Mouse (Mus musculus): ENCODE measurements around the gene Uqcc3. TPM values are rescaled to one million over a fixed set of nuclear protein-coding genes. Genes with fewer than 3 reads are reported as not detected.
A peak's percentile ranks its signal among the peaks of the same experiment; 100 is the strongest.
"Not testable (repeated sequence)": the region's sequence is repeated elsewhere in the genome, so short reads cannot be mapped to it uniquely, and the experiment has no call there.

The Uqcc3 gene
- polyA plus RNA-seq, 1 experiment from 2014 or later, result 66.5 TPM

GRCm38 (mm10) chr19:8841012-8841411, 39.7 kb downstream of the Uqcc3 start:
- peak overlapping the region; percentile 93 for H3K9ac ChIP-seq (replicated peaks)
- WGBS, result 90% methylated on average over 7 of the region's 7 CpGs
- no peaks in the 10 kb centered on the region for H3K27me3 ChIP-seq
- H3K9me3 ChIP-seq, result no peaks in the 10 kb centered on the region
- no peak for ATAC-seq
- H3K36me3 ChIP-seq, result peaks cover 21% of the 10 kb centered on the region
- H3K27ac ChIP-seq, result no peak overlapping the region; the same call in 1 of the 2 replicates
- H3K4me1 ChIP-seq (replicated peaks), result peaks cover 41% of the 10 kb centered on the region
- H3K4me3 ChIP-seq (replicated peaks), result peak overlapping the region; percentile 79
- H3K4me2 ChIP-seq (replicated peaks), result peak overlapping the region; percentile 77

GRCm38 (mm10) chr19:8839908-8840791, 40.6 kb downstream of the Uqcc3 start:
- Histone ChIP-seq H3K27me3 (no peaks in the 10 kb centered on the region), H3K4me3 (replicated peaks) (peak overlapping the region; percentile 79), H3K9ac (replicated peaks) (peak overlapping the region; percentile 93), H3K36me3 (peaks cover 25% of the 10 kb centered on the region), H3K4me2 (replicated peaks) (peak overlapping the region; percentile 77), H3K4me1 (replicated peaks) (peaks cover 41% of the 10 kb centered on the region), H3K27ac (peak overlapping the region; percentile 98), H3K9me3 (no peaks in the 10 kb centered on the region)
- ATAC-seq, result peak; percentile 31
- WGBS, result 10% methylated on average over 29 of the region's 29 CpGs

- Histone ChIP-seq H3K4me2 (replicated peaks) (peak within 1 kb of the TSS; percentile 77), H3K27ac (peak within 1 kb of the TSS; percentile 98)
- 32% methylated on average over 11 of the region's 11 CpGs for WGBS
Measured at GRCm38 (mm10) chr19:8839103-8839907, 41.4 kb downstream of the Uqcc3 start, which contains the start of gene Gng3. TSS of gene Gng3 (minus strand) at chr19:8839194.

DNA sequence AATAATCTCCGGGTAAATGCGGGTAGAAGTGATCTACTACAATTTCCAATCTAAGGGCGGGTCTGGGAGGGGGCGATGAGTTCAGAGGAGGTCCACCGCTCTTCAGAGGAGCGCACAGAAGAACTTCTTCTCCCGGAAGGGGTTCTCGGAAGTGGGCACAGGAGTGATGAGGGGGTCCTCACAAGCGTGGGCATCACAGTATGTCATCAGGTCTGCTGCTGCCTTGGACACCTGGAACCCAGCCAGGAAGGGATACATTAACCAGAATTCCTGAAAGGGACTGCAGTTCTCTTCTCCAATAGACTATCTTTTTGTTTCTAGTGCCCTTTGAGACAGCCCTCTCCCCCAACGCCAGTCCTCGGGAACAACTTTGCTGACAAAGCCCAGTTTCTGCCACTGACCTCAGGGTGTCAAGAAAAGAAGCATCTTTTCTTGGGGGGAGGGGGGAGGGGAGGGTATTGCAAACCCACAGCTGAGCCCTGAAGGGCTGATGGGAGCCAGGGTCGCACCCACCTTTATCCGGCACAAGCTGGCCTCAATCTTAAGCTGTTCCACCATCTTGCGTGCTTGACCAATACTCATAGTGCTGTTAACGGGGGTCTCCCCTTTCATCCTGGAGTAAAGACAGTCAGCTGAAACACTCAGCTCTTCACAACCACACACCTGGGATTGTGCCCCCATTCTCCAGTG, 42.5 kb downstream of the Uqcc3 start:
- Histone ChIP-seq H3K27ac (peak overlapping the region; percentile 98), H3K4me2 (replicated peaks) (peak overlapping the region; percentile 77), H3K36me3 (peaks cover 43% of the 10 kb centered on the region), H3K9ac (replicated peaks) (peak overlapping the region; percentile 93), H3K9me3 (no peaks in the 10 kb centered on the region), H3K4me3 (replicated peaks) (peak overlapping the region; percentile 79), H3K27me3 (no peaks in the 10 kb centered on the region), H3K4me1 (replicated peaks) (peaks cover 41% of the 10 kb centered on the region)
- WGBS, result 13% methylated on average over 15 of the region's 15 CpGs
- ATAC-seq, result 0 out of 2 replicates have a peak, but pooled peaks have one; percentile 2

More at GRCm38 (mm10) chr19:8839103-8839907, 41.4 kb downstream of the Uqcc3 start, which contains the start of gene Gng3:
- Histone ChIP-seq H3K9me3 (no peaks in the 10 kb centered on the region), H3K4me1 (replicated peaks) (peaks cover 41% of the 10 kb centered on the region), H3K36me3 (peaks cover 32% of the 10 kb centered on the region), H3K9ac (replicated peaks) (peak within 1 kb of the TSS; percentile 93), H3K4me3 (replicated peaks) (peak within 1 kb of the TSS; percentile 79), H3K27me3 (no peaks in the 10 kb centered on the region)
- ATAC-seq, result peak; percentile 94

DNA sequence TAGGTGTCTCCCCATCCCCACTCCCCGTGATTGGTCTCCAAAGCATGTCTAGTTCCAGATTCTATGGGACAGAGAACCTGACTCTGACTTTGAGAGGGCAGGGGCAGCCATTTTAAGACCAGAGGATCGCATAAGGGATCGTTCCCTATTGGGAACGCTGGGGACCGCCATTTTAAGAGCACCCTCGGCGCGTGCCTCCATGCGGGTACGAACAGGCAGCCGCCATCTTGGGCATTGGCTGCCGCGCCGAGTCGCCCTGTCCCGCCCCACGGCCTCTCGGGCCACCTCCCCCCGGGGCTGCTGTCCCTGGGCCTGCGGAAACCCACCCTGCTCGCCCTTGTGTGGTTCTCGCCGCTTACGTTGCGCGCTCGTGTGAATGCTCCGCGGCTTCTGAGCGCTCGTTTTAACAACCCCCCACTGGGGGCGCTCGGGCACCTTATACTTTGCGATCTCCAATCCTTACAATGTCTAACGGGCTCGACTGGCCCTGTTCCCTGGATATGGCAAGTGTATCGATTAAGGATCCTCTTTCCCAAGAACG, 43.4 kb downstream of the Uqcc3 start, which contains the start of gene Bscl2:
Gene Bscl2 (plus strand): TSS at position 217 of the 541 bp plus-strand sequence.
- peak; percentile 67 for ATAC-seq
- WGBS, result under 1% methylated on average over 38 of the region's 38 CpGs

DNA sequence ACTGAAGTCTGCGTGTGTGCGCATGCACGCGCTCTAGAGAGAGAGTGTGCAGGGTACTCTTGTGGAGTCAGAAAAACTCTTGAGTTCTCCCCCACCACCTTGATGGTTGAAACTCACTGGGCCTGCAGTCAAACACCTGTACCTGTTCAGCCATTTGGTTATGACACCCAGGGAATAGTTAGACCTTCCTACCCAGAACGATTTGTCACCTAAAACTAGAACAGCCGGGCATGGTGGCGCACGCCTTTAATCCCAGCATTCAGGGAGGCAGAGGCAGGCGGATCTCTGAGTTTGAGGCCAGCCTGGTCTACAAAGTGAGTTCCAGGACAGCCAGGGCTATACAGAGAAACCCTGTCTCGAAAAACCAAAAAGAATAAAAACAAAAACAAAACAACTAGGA, 44.4 kb downstream of the Uqcc3 start:
- H3K9me3 ChIP-seq; H3K4me3 ChIP-seq (replicated peaks); ATAC-seq; H3K27me3 ChIP-seq; H3K9ac ChIP-seq (replicated peaks): not testable (repeated sequence)
- Histone ChIP-seq H3K27ac (peak overlapping the region; percentile 98), H3K36me3 (peaks cover 47% of the 10 kb centered on the region), H3K4me2 (replicated peaks) (peak overlapping the region; percentile 77; the same call in 1 of the 2 replicates), H3K4me1 (replicated peaks) (peaks cover 35% of the 10 kb centered on the region)
- 97% methylated on average over 10 of the region's 10 CpGs for WGBS

More for the DNA sequence above, 43.4 kb downstream of the Uqcc3 start, which contains the start of gene Bscl2:
- H3K27ac ChIP-seq, result peak within 1 kb of the TSS; percentile 98
- peak within 1 kb of the TSS; percentile 79 for H3K4me3 ChIP-seq (replicated peaks)
- H3K4me2 ChIP-seq (replicated peaks), result peak within 1 kb of the TSS; percentile 77
- H3K36me3 ChIP-seq, result peaks cover 44% of the 10 kb centered on the region
- H3K9me3 ChIP-seq, result no peaks in the 10 kb centered on the region
- H3K4me1 ChIP-seq (replicated peaks), result peaks cover 41% of the 10 kb centered on the region
- H3K9ac ChIP-seq (replicated peaks), result peak within 1 kb of the TSS; percentile 93
- no peaks in the 10 kb centered on the region for H3K27me3 ChIP-seq

- no peak overlapping the region for H3K27ac ChIP-seq
- WGBS, result 92% methylated on average over 4 of the region's 4 CpGs
Measured at GRCm38 (mm10) chr19:8832971-8833370, 47.8 kb downstream of the Uqcc3 start.

DNA sequence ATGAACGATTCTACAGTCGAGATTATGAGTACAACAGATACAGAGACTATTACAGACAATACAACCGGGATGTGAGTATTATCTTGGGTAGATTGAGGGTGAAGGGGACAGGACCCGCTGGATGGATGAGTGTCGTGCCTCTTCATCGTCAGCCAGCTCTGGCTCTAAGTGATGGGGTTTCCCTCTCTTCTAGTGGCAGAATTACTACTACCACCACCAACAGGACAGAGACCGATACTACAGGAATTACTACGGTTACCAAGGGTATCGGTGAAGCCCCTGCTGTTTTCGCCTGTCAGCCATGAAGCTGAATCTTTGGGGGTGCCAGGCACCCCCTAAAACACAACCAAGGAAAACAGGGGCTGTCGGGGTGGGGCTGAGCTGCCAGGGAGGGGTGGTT, 49.5 kb downstream of the Uqcc3 start:
- H3K36me3 ChIP-seq, result peaks cover 94% of the 10 kb centered on the region
- no peak for ATAC-seq

More at GRCm38 (mm10) chr19:8832971-8833370, 47.8 kb downstream of the Uqcc3 start:
- no peak overlapping the region for H3K4me2 ChIP-seq (replicated peaks)
- H3K27me3 ChIP-seq, result no peaks in the 10 kb centered on the region
- H3K4me1 ChIP-seq (replicated peaks), result peaks cover 6% of the 10 kb centered on the region
- ATAC-seq, result no peak
- no peak overlapping the region for H3K9ac ChIP-seq (replicated peaks)
- peaks cover 77% of the 10 kb centered on the region for H3K36me3 ChIP-seq
- H3K4me3 ChIP-seq (replicated peaks), result no peak overlapping the region
- no peaks in the 10 kb centered on the region for H3K9me3 ChIP-seq

GRCm38 (mm10) chr19:8830664-8831063, 50.1 kb downstream of the Uqcc3 start:
- H3K9me3 ChIP-seq, result no peaks in the 10 kb centered on the region
- H3K4me2 ChIP-seq (replicated peaks), result no peak overlapping the region
- no peaks in the 10 kb centered on the region for H3K4me1 ChIP-seq (replicated peaks)
- H3K9ac ChIP-seq (replicated peaks), result no peak overlapping the region
- no peak for ATAC-seq
- peaks cover 98% of the 10 kb centered on the region for H3K36me3 ChIP-seq
- 91% methylated on average over 8 of the region's 8 CpGs for WGBS
- no peaks in the 10 kb centered on the region for H3K27me3 ChIP-seq
- H3K4me3 ChIP-seq (replicated peaks), result no peak overlapping the region
- no peak overlapping the region for H3K27ac ChIP-seq

More for the DNA sequence above, 49.5 kb downstream of the Uqcc3 start:
- Histone ChIP-seq H3K4me2 (replicated peaks) (no peak overlapping the region), H3K27ac (no peak overlapping the region), H3K4me1 (replicated peaks) (no peaks in the 10 kb centered on the region), H3K27me3 (no peaks in the 10 kb centered on the region), H3K4me3 (replicated peaks) (no peak overlapping the region), H3K9me3 (no peaks in the 10 kb centered on the region), H3K9ac (replicated peaks) (no peak overlapping the region)
- 84% methylated on average over 11 of the region's 11 CpGs for WGBS

Measured in midbrain, embryonic 13.5 days (tissue).